Mouse (Mus musculus) kidney, embryonic 16.5 days (tissue): ENCODE measurements around the gene Helz. TPM values are rescaled to one million over a fixed set of nuclear protein-coding genes. Genes with fewer than 3 reads are reported as not detected.

Experiments
- ATAC-seq: fragments of 200-750 bp; cut with Nextera tagmentation; 2 replicates; pipeline ENCODE4 v1.8.0; 2017; ENCODE audit warnings: moderate TSS enrichment; ENCODE audit not compliant: low FRiP score, low TSS enrichment
- H3K27ac ChIP-seq: fragments of 300-500 bp; sonication (generic); 2 replicates; pipeline ENCODE4 v1.5.1; 2014; ENCODE audit warnings: low read length
- H3K27me3 ChIP-seq: fragments of 300-500 bp; sonication (generic); 2 replicates; pipeline ENCODE4 v1.6.1; 2014; ENCODE audit warnings: low read length, control low read depth, mixed read lengths; ENCODE audit not compliant: insufficient read depth
- H3K36me3 ChIP-seq: fragments of 300-500 bp; sonication (generic); 2 replicates; pipeline ENCODE4 v1.6.1; 2014; ENCODE audit warnings: low read length, control low read depth, mixed read lengths; ENCODE audit not compliant: insufficient read depth
- H3K4me1 ChIP-seq: fragments of 300-500 bp; sonication (generic); 2 replicates; pipeline ENCODE4 v1.6.1; 2014; ENCODE audit warnings: low read length, control low read depth, mixed read lengths; ENCODE audit not compliant: insufficient read depth
- H3K4me2 ChIP-seq: fragments of 300-500 bp; sonication (generic); replicated peaks from 2 replicates; pipeline ENCODE4 v1.6.1; 2014; ENCODE audit warnings: low read depth, low read length
- H3K4me3 ChIP-seq: fragments of 300-500 bp; sonication (generic); 2 replicates; pipeline ENCODE4 v1.5.1; 2014; ENCODE audit warnings: mild to moderate bottlenecking, low read length
- H3K9ac ChIP-seq: fragments of 300-500 bp; sonication (generic); replicated peaks from 2 replicates; pipeline ENCODE4 v1.6.1; 2014; ENCODE audit warnings: low read length
- H3K9me3 ChIP-seq: fragments of 300-500 bp; sonication (generic); 2 replicates; pipeline ENCODE4 v1.6.1; 2016; ENCODE audit warnings: low read length, control low read depth
- WGBS: fragments of 180-500 bp; shearing (Covaris S2); extraction: QIAGEN DNeasy Blood & Tissue Kit; methylation state at CpG from one replicate; pipeline ENCODE4 v1.1.7; 2014; 5-methylcytosine and 5-hydroxymethylcytosine counted together
- polyA plus RNA-seq: library from polyadenylated mRNA; unstranded; fragments of >200 nt; fragmentation: Nextera tagmentation; extraction: Ambion mirVana; gene quantifications from 2 replicates; pipeline ENCODE4 v1.2.1, GENCODE M21; 2015

Helz gene
- polyA plus RNA-seq, 1 experiment from 2014 or later = 20.1 TPM

GRCm38 (mm10) chr11:107703272-107704134 is 155.8 kb downstream of the Helz start:
- H3K36me3 ChIP-seq = no peaks in the 10 kb centered on the region
- peak; percentile 56 for ATAC-seq
- 25% methylated on average over 27 of the region's 27 CpGs for WGBS

GRCm38 (mm10) chr11:107705060-107705459 is 157.3 kb downstream of the Helz start:
- Histone ChIP-seq H3K4me1 (peaks cover 29% of the 10 kb centered on the region), H3K27ac (no peak overlapping the region; the same call in 1 of the 2 replicates), H3K4me2 (no peak overlapping the region), H3K9ac (no peak overlapping the region), H3K4me3 (no peak overlapping the region), H3K9me3 (no peaks in the 10 kb centered on the region), H3K36me3 (no peaks in the 10 kb centered on the region), H3K27me3 (no peaks in the 10 kb centered on the region)
- 47% methylated on average over 6 of the region's 6 CpGs for WGBS
- ATAC-seq = 0 out of 2 replicates have a peak, but pooled peaks have one; percentile 17

More at GRCm38 (mm10) chr11:107703272-107704134, 155.8 kb downstream of the Helz start:
- Histone ChIP-seq H3K4me1 (peaks cover 29% of the 10 kb centered on the region), H3K9ac (peak overlapping the region; percentile 25; the same call in 1 of the 2 replicates), H3K4me3 (no peak overlapping the region), H3K9me3 (no peaks in the 10 kb centered on the region), H3K27ac (no peak overlapping the region), H3K4me2 (peak overlapping the region; percentile 35), H3K27me3 (no peaks in the 10 kb centered on the region)

GRCm38 (mm10) chr11:107705476-107706074 is 157.8 kb downstream of the Helz start:
- H3K36me3 ChIP-seq = no peaks in the 10 kb centered on the region
- H3K27me3 ChIP-seq = no peaks in the 10 kb centered on the region
- H3K4me2 ChIP-seq = no peak overlapping the region
- peak overlapping the region; percentile 19; the same call in 1 of the 2 replicates for H3K27ac ChIP-seq
- WGBS = 33% methylated on average over 11 of the region's 11 CpGs
- peak; percentile 56; the same call in 1 of the 2 replicates for ATAC-seq
- H3K4me3 ChIP-seq = no peak overlapping the region
- H3K9me3 ChIP-seq = no peaks in the 10 kb centered on the region
- no peak overlapping the region for H3K9ac ChIP-seq
- peaks cover 29% of the 10 kb centered on the region for H3K4me1 ChIP-seq

- H3K9me3 ChIP-seq = no peaks in the 10 kb centered on the region
- no peak for ATAC-seq
- no peak overlapping the region for H3K4me2 ChIP-seq
- H3K9ac ChIP-seq = no peak overlapping the region
- H3K27ac ChIP-seq = no peak overlapping the region
- WGBS = 53% methylated on average over 20 of the region's 20 CpGs
- peaks cover 29% of the 10 kb centered on the region for H3K4me1 ChIP-seq
- H3K27me3 ChIP-seq = no peaks in the 10 kb centered on the region
- H3K4me3 ChIP-seq = no peak overlapping the region
- H3K36me3 ChIP-seq = no peaks in the 10 kb centered on the region
These were observed 160.3 kb downstream of the Helz start for GRCm38 (mm10) chr11:107707897-107708610.

GRCm38 (mm10) chr11:107710379-107710778 is 162.6 kb downstream of the Helz start:
- H3K27ac ChIP-seq = no peak overlapping the region
- no peak overlapping the region for H3K4me3 ChIP-seq
- no peak overlapping the region for H3K9ac ChIP-seq
- no peaks in the 10 kb centered on the region for H3K9me3 ChIP-seq
- ATAC-seq = no peak
- WGBS = 73% methylated on average over 3 of the region's 3 CpGs
- no peak overlapping the region for H3K4me2 ChIP-seq
- no peaks in the 10 kb centered on the region for H3K36me3 ChIP-seq
- H3K27me3 ChIP-seq = no peaks in the 10 kb centered on the region
- peaks cover 14% of the 10 kb centered on the region for H3K4me1 ChIP-seq

GRCm38 (mm10) chr11:107714368-107714767 is 166.6 kb downstream of the Helz start:
- no peaks in the 10 kb centered on the region for H3K27me3 ChIP-seq
- no peak overlapping the region for H3K9ac ChIP-seq
- 0 out of 2 replicates have a peak, but pooled peaks cover 5% of the 10 kb centered on the region for H3K9me3 ChIP-seq
- WGBS = 53% methylated on average over 7 of the region's 7 CpGs
- H3K36me3 ChIP-seq = no peaks in the 10 kb centered on the region
- no peak for ATAC-seq
- no peak overlapping the region for H3K4me3 ChIP-seq
- H3K4me2 ChIP-seq = no peak overlapping the region
- peaks cover 7% of the 10 kb centered on the region for H3K4me1 ChIP-seq
- no peak overlapping the region for H3K27ac ChIP-seq

GRCm38 (mm10) chr11:107716332-107716938 is 168.7 kb downstream of the Helz start, which contains the start of gene Cacng1:
Gene Cacng1, minus strand, starts transcription at chr11:107716522.
- H3K4me3 ChIP-seq = no peak within 1 kb of the TSS
- 0 out of 2 replicates have a peak, but pooled peaks cover 5% of the 10 kb centered on the region for H3K9me3 ChIP-seq
- no peaks in the 10 kb centered on the region for H3K27me3 ChIP-seq
- ATAC-seq = peak; percentile 71
- H3K4me1 ChIP-seq = peaks cover 7% of the 10 kb centered on the region
- 51% methylated on average over 16 of the region's 16 CpGs for WGBS
- no peak within 1 kb of the TSS for H3K4me2 ChIP-seq
- no peak within 1 kb of the TSS for H3K9ac ChIP-seq
- H3K36me3 ChIP-seq = no peaks in the 10 kb centered on the region
- no peak within 1 kb of the TSS for H3K27ac ChIP-seq

GRCm38 (mm10) chr11:107720264-107721021 is 172.7 kb downstream of the Helz start:
- Histone ChIP-seq H3K4me1 (peaks cover 7% of the 10 kb centered on the region; the same call in 1 of the 2 replicates), H3K9me3 (0 out of 2 replicates have a peak, but pooled peaks cover 5% of the 10 kb centered on the region), H3K9ac (no peak overlapping the region), H3K36me3 (no peaks in the 10 kb centered on the region), H3K4me3 (no peak overlapping the region), H3K27me3 (no peaks in the 10 kb centered on the region), H3K4me2 (no peak overlapping the region), H3K27ac (no peak overlapping the region)
- 60% methylated on average over 9 of the region's 9 CpGs for WGBS
- ATAC-seq = no peak
